Mouse (Mus musculus) heart, adult 2 months (tissue): Measurements from ENCODE around the gene Vmn2r60. TPM values are rescaled to one million over a fixed set of nuclear protein-coding genes. Genes with fewer than 3 reads are reported as not detected.
"Not testable (repeated sequence)": the region's sequence is repeated elsewhere in the genome, so short reads cannot be mapped to it uniquely, and the experiment has no call there.

ENCODE experiments used
- DNase-seq, 2 experiments: peaks; one replicate each; pipeline ENCODE4 v3.0.0; 2021
- H3K27ac ChIP-seq: fragments of 200-600 bp; 2 replicates; pipeline ENCODE4 v1.8.1; 2022
- H3K27me3 ChIP-seq: fragments of 200-500 bp; 2 replicates; pipeline ENCODE4 v1.6.1; 2012; ENCODE audit warnings: mild to moderate bottlenecking, low read length, inconsistent platforms, mixed read lengths; ENCODE audit not compliant: control insufficient read depth, insufficient read depth
- H3K36me3 ChIP-seq: fragments of 200-500 bp; 2 replicates; pipeline ENCODE4 v1.6.1; 2012; ENCODE audit warnings: low read length, inconsistent platforms; ENCODE audit not compliant: control insufficient read depth, insufficient read depth
- H3K4me1 ChIP-seq: fragments of 200-500 bp; 2 replicates; pipeline ENCODE4 v1.6.1; 2011; ENCODE audit warnings: low read length; ENCODE audit not compliant: control insufficient read depth, insufficient read depth
- H3K4me3 ChIP-seq: fragments of 200-600 bp; 2 replicates; pipeline ENCODE4 v1.8.1; 2022
- H3K79me2 ChIP-seq: fragments of 200-500 bp; replicated peaks from 2 replicates; pipeline ENCODE4 v1.6.1; 2012; ENCODE audit warnings: mild to moderate bottlenecking, inconsistent platforms, low read length, moderate library complexity, mixed read lengths; ENCODE audit not compliant: control insufficient read depth, insufficient read depth
- H3K9ac ChIP-seq: fragments of 200-500 bp; 2 replicates; pipeline ENCODE4 v1.6.1; 2012; ENCODE audit warnings: low read depth, mild to moderate bottlenecking, control low read depth, inconsistent platforms, low read length, mixed read lengths
- CTCF ChIP-seq: fragments of 200-600 bp; IDR thresholded peaks from 2 replicates; pipeline ENCODE4 v1.8.1; 2022; ENCODE audit warnings: antibody characterized with exemption, mild to moderate bottlenecking, moderate library complexity
- EP300 ChIP-seq: fragments of 200-500 bp; IDR thresholded peaks from 2 replicates; pipeline ENCODE4 v1.6.1; 2011; ENCODE audit warnings: low read depth, low read length, control low read depth; ENCODE audit not compliant: insufficient read depth
- POLR2A ChIP-seq: fragments of 200-500 bp; IDR thresholded peaks from 2 replicates; pipeline ENCODE4 v1.6.1; 2011; ENCODE audit warnings: mild to moderate bottlenecking, low read depth, low read length, control low read depth; ENCODE audit not compliant: insufficient read depth
- WGBS: fragments of 180-500 bp; shearing (Covaris S2); methylation state at CpG from one replicate; pipeline ENCODE4 v1.1.7; 2018; 5-methylcytosine and 5-hydroxymethylcytosine counted together
- intact Hi-C: fragments of 180-260 bp; cut with DNase I; formaldehyde crosslinking; loops from one replicate; pipeline ENCODE4 v1.15.1; 2025
- long read RNA-seq: library from polyadenylated mRNA; stranded (forward); transcript quantifications from one replicate; pipeline ENCODE4 v2.0.0, GENCODE M21; 2021
- polyA plus RNA-seq: library from polyadenylated mRNA; depleted of rRNA; stranded (reverse); fragments of >200 nt; gene quantifications from 2 replicates; pipeline ENCODE4 v1.2.3, GENCODE M21; 2012; rRNA removed
- total RNA-seq, 2 experiments: library from RNA; stranded (reverse); gene quantifications; 2 replicates each; pipeline ENCODE4 v1.2.3; 2021

Vmn2r60 gene
- total RNA-seq (not detected), polyA plus RNA-seq (not detected in 2 replicates)
- long read RNA-seq: 0 reads

- WGBS: 65% methylated on average over 2 of the region's 2 CpGs
- Histone ChIP-seq H3K79me2 (no peaks in the 10 kb centered on the region), H3K27me3 (no peaks in the 10 kb centered on the region), H3K36me3 (no peaks in the 10 kb centered on the region), H3K4me3 (no peak within 1 kb of the TSS), H3K27ac (no peak within 1 kb of the TSS), H3K9ac (no peak within 1 kb of the TSS), H3K4me1 (no peaks in the 10 kb centered on the region)
- DNase-seq: no peak
- no peak for TF ChIP-seq EP300
- TF ChIP-seq CTCF: no peak
- no peak for TF ChIP-seq POLR2A
- intact Hi-C loops: no loop called here
Observed at GRCm38 (mm10) chr7:42107470-42107869, at the start of gene Vmn2r60. Gene Vmn2r60 (plus strand): TSS chr7:42107770.

DNA sequence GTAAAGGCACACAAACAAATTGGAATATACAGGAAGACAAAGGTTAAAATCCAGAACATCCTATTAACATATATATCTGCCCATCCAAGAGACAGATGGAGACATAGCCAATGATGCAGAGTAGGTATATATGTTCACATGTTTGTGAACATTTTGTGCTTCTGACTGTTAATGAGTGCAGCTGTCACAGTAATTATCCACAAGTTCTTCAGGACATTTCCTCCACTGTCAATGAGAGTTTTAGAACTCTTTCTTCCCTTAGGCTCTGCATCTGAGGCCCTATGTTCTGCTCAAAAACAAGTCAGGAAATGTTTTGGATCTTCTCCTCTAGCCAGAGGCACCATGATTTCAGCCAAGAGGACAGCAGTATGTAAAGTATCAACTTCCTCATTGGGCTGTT is 48.6 kb upstream of the Vmn2r60 start, which contains the start of gene Vmn2r59:
Gene Vmn2r59, minus strand, starts transcription at position 101 of the 400 bp plus-strand sequence.
- no peak within 1 kb of the TSS for H3K4me3 ChIP-seq
- intact Hi-C loops: no loop called here
- no peak within 1 kb of the TSS for H3K9ac ChIP-seq
- TF ChIP-seq EP300 (no peak), POLR2A (no peak), CTCF (no peak)
- H3K27ac ChIP-seq: no peak within 1 kb of the TSS
- no peaks in the 10 kb centered on the region for H3K79me2 ChIP-seq
- no peak for DNase-seq
- H3K4me1 ChIP-seq: no peaks in the 10 kb centered on the region
- H3K27me3 ChIP-seq: no peaks in the 10 kb centered on the region
- no peaks in the 10 kb centered on the region for H3K36me3 ChIP-seq

DNA sequence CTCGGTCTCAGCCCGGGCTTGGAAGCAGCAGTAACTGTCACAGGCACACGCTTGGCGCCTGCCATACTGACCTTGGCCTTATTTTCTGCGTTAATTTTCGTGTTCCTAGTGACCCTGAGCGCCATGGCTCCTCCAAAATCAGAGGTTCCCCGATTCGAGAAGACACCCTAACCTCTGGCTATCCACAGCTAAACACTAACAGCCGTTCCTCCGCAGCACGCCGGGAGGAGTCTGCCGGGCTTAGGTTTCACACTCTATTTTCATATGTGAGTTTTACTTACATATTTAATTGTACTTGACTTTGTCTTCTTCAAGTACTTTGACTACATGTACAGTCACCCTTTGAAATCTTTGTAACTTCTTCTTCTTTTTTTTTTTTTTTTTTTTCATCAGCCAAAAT is 509 bp upstream of the Vmn2r60 start:
- H3K27me3 ChIP-seq, H3K4me1 ChIP-seq, H3K4me3 ChIP-seq, H3K9ac ChIP-seq, H3K79me2 ChIP-seq, DNase-seq, H3K36me3 ChIP-seq, intact Hi-C loops, H3K27ac ChIP-seq: not testable (repeated sequence)
- 68% methylated on average over 14 of the region's 14 CpGs for WGBS

Other genes starting within 250 kb of the Vmn2r60 start
- not detected for gene Vmn2r58, start 235.1 kb upstream of the Vmn2r60 start, total RNA-seq
- gene Vmn2r58, start 235.1 kb upstream of the Vmn2r60 start, polyA plus RNA-seq: not detected in 2 replicates
- not detected for gene Vmn2r59, start 48.7 kb upstream of the Vmn2r60 start, total RNA-seq
- not detected in 2 replicates for gene Vmn2r59, start 48.7 kb upstream of the Vmn2r60 start, polyA plus RNA-seq
- gene Vmn2r61, start 152.3 kb downstream of the Vmn2r60 start, total RNA-seq: not detected
- not detected in 2 replicates for gene Vmn2r61, start 152.3 kb downstream of the Vmn2r60 start, polyA plus RNA-seq